In genomic region chr1:23629366-23629765, GRCm38 (mm10) we compare ENCODE assay signal across 22 mouse cellular contexts.
DNase-seq lines count a peak whose midpoint lies in the region; ATAC-seq and TF ChIP-seq lines count a peak whose summit lies in the region.
"Had no signal": no experiment of that assay in that cellular context is flagged by ENCODE, and none has a peak within 500 bp of the region (broad histone marks: within the 10 kb centered on the region; RNA-seq: fewer than 3 reads in every experiment).

No protein-coding gene starts in this region.

- no peak for TF ChIP-seq POLR2A in cerebellum, adult 2 months (IDR thresholded peaks at IDR 0.05; ENCODE audit: borderline replicate concordance, insufficient read depth, low read length)

- no peak overlapping the region for H3K9ac ChIP-seq in heart, embryonic 12.5 days
- H3K9ac ChIP-seq: forebrain, postnatal 0 days; hindbrain, embryonic 14.5 days; liver, embryonic 14.5 days; lung, embryonic 15.5 days had no signal

- H3K27ac ChIP-seq in cerebellum, adult 2 months (ENCODE audit: insufficient read depth, low read length) = no peak overlapping the region
- no peak overlapping the region for H3K27ac ChIP-seq in heart, embryonic 12.5 days (ENCODE audit: poor library complexity, severe bottlenecking)
- H3K27ac ChIP-seq: forebrain, embryonic 10.5 days; heart, adult 2 months; hindbrain, embryonic 14.5 days; kidney, postnatal 0 days; liver, embryonic 14.5 days; lung, embryonic 15.5 days had no signal

- WGBS in cerebellum, adult 2 months = 3% methylated on average over 4 of the region's 4 CpGs
- WGBS in heart, embryonic 12.5 days = 54% methylated on average over 4 of the region's 4 CpGs

- H3K4me1 ChIP-seq in cerebellum, adult 2 months (ENCODE audit: control insufficient read depth, insufficient read depth, low read length) = peaks cover 7% of the 10 kb centered on the region
- no peaks in the 10 kb centered on the region for H3K4me1 ChIP-seq in heart, embryonic 12.5 days (replicated peaks)
- H3K4me1 ChIP-seq: lung, embryonic 15.5 days had no signal

- no peak overlapping the region for H3K4me2 ChIP-seq in heart, embryonic 12.5 days
- H3K4me2 ChIP-seq: hindbrain, embryonic 14.5 days; lung, embryonic 15.5 days had no signal

- no peak for DNase-seq in cerebellum, postnatal 4 days (ENCODE audit: low spot score in 2 of 2)
- DNase-seq in Muller cell, postnatal 12 days (ENCODE audit: inconsistent ontology term) = peak; percentile 70
- DNase-seq in cerebellum, adult 2 months = peak; percentile 53 to 75
- peak; percentile 60 to 65 for DNase-seq in cerebellum, postnatal 25 days
- no peak for DNase-seq in adrenal gland, postnatal 14 days
- no peak for DNase-seq in c-Kit-positive CD71-positive TER-119-positive erythroid progenitor cells, embryonic 14.5 days (ENCODE audit: low spot score)
- DNase-seq: adrenal gland, postnatal 25 days; forebrain, postnatal 0 days; gastrocnemius, postnatal 25 days; heart, adult 2 months; kidney, adult 18-20 months; lung, postnatal 36 days; right cerebral cortex, postnatal 25 days; spleen, adult 18-20 months had no signal

- TF ChIP-seq CTCF in cerebellum, adult 2 months (IDR thresholded peaks at IDR 0.05; ENCODE audit: borderline replicate concordance, insufficient read depth, low read depth, low read length) = no peak

- no peaks in the 10 kb centered on the region for H3K36me3 ChIP-seq in heart, embryonic 12.5 days
- H3K36me3 ChIP-seq: forebrain, embryonic 10.5 days; lung, embryonic 15.5 days had no signal

- H3K4me3 ChIP-seq in cerebellum, adult 2 months (replicated peaks; ENCODE audit: insufficient read depth, low read depth, low read length) = no peak overlapping the region
- no peak overlapping the region for H3K4me3 ChIP-seq in heart, embryonic 12.5 days
- H3K4me3 ChIP-seq: forebrain, embryonic 10.5 days; heart, adult 2 months; lung, embryonic 15.5 days had no signal

- ATAC-seq in cerebellum, adult (ENCODE audit: insufficient number of reproducible peaks, low FRiP score, low TSS enrichment) = peak; percentile 93
- ATAC-seq in heart, embryonic 12.5 days (ENCODE audit: insufficient number of reproducible peaks, low FRiP score) = no peak
- ATAC-seq: forebrain, postnatal 0 days; inflammation-experienced regulatory T-cells, adult 6 months had no signal

- H3K9me3 ChIP-seq in heart, embryonic 12.5 days (replicated peaks) = peaks cover 8% of the 10 kb centered on the region; the same call in 1 of the 2 replicates
- H3K9me3 ChIP-seq: lung, embryonic 15.5 days had no signal

- H3K27me3 ChIP-seq in cerebellum, adult 2 months (ENCODE audit: control insufficient read depth, insufficient read depth, low read length) = no peaks in the 10 kb centered on the region
- H3K27me3 ChIP-seq in heart, embryonic 12.5 days (replicated peaks) = no peaks in the 10 kb centered on the region
- H3K27me3 ChIP-seq: lung, embryonic 15.5 days had no signal

Comparison
In these comparisons a context has a peak if more than half of its experiments do, and no peak if none do; other contexts are left out.
1. DNase-seq: peak in Muller cell, postnatal 12 days (single experiment), cerebellum, adult 2 months (2 of 2) and cerebellum, postnatal 25 days (2 of 2); none in cerebellum, postnatal 4 days (0 of 2), adrenal gland, postnatal 14 days (single experiment) and c-Kit-positive CD71-positive TER-119-positive erythroid progenitor cells, embryonic 14.5 days (single experiment).